Mouse (Mus musculus) erythroblast, embryonic 14.5 days (primary cell): ENCODE data around the gene Hils1. TPM values are rescaled to one million over a fixed set of nuclear protein-coding genes. Genes with fewer than 3 reads are reported as not detected.

Experiments
- H3K27me3 ChIP-seq: 2 replicates; pipeline ENCODE4 v1.6.1; 2012; ENCODE audit warnings: inconsistent platforms; ENCODE audit not compliant: control insufficient read depth
- H3K36me3 ChIP-seq: 2 replicates; pipeline ENCODE4 v1.6.1; 2012; ENCODE audit warnings: mild to moderate bottlenecking, inconsistent platforms; ENCODE audit not compliant: control insufficient read depth
- H3K4me1 ChIP-seq: 2 replicates; pipeline ENCODE4 v1.6.1; 2012; ENCODE audit warnings: inconsistent platforms; ENCODE audit not compliant: control insufficient read depth
- H3K4me3 ChIP-seq: replicated peaks from 2 replicates; pipeline ENCODE3; 2012; ENCODE audit warnings: moderate library complexity, mild to moderate bottlenecking, inconsistent platforms
- H3K9me3 ChIP-seq: 2 replicates; pipeline ENCODE4 v1.6.1; 2012; ENCODE audit warnings: low read length, inconsistent platforms, mixed read lengths; ENCODE audit not compliant: control insufficient read depth
- GATA1 ChIP-seq: IDR thresholded peaks from 2 replicates; pipeline ENCODE4 v1.6.1; 2012; ENCODE audit warnings: low read length, inconsistent platforms, mixed read lengths
- TAL1 ChIP-seq: IDR thresholded peaks from 3 replicates; pipeline ENCODE4 v1.6.1; 2012; ENCODE audit warnings: low read length, inconsistent platforms, mixed read lengths
- polyA plus RNA-seq: library from polyadenylated mRNA; stranded (reverse); fragments of >175 nt; gene quantifications from 2 replicates; pipeline ENCODE4 v1.2.3, GENCODE M21; 2012

Gene Hils1
- polyA plus RNA-seq, 1 experiment: not detected

GRCm38 (mm10) chr11:94942282-94943023 lies 24.9 kb upstream of the Hils1 start:
- no peak overlapping the region for H3K4me3 ChIP-seq
- no peaks in the 10 kb centered on the region for H3K36me3 ChIP-seq
- H3K9me3 ChIP-seq: no peaks in the 10 kb centered on the region
- peaks cover 63% of the 10 kb centered on the region for H3K27me3 ChIP-seq
- H3K4me1 ChIP-seq: peaks cover 5% of the 10 kb centered on the region
- no peak for TF ChIP-seq GATA1
- TF ChIP-seq TAL1: no peak

DNA sequence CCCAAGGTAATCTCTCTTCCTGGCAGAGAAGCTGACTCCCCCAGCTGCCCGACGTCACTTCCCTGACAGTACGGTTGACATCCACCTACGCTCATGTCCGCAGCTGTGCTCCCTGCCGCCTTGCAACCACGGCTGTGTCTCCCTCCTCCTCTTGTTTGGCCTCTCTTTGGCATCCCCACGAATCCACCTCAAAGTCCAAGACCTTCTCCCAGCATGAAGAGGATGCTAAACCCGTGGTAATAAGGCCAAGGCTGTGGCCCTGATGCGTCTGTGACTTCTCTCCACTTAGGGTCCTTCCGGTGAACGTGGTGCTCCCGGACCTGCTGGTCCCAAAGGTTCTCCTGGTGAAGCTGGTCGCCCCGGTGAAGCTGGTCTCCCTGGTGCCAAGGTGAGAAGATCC lies 24.3 kb upstream of the Hils1 start:
- no peaks in the 10 kb centered on the region; the same call in 1 of the 2 replicates for H3K4me1 ChIP-seq
- H3K27me3 ChIP-seq: peaks cover 57% of the 10 kb centered on the region

GRCm38 (mm10) chr11:94944295-94944694 lies 23.1 kb upstream of the Hils1 start:
- H3K27me3 ChIP-seq: peaks cover 44% of the 10 kb centered on the region

More for the DNA sequence above, 24.3 kb upstream of the Hils1 start:
- H3K4me3 ChIP-seq: no peak overlapping the region
- no peaks in the 10 kb centered on the region for H3K9me3 ChIP-seq
- TF ChIP-seq GATA1: no peak
- TF ChIP-seq TAL1: no peak
- no peaks in the 10 kb centered on the region for H3K36me3 ChIP-seq

DNA sequence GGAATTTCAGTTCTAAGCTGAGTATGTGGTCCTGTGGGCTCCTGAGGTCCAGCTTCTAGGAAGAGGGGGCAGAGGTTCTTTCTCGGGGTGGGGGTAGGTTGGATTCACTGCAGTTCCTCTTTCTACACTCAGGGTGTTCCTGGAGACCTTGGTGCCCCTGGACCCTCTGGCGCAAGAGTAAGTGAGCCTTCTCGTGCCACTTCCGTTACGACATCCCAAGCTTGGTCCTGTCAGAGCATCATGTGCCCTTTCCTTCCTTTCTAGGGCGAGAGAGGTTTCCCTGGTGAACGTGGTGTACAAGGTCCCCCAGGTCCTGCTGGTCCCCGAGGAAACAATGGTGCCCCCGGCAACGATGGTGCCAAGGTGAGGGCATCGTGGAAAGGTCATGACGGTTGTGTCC lies 22.2 kb upstream of the Hils1 start:
- Histone ChIP-seq H3K4me3 (no peak overlapping the region), H3K36me3 (no peaks in the 10 kb centered on the region), H3K27me3 (peaks cover 35% of the 10 kb centered on the region), H3K4me1 (no peaks in the 10 kb centered on the region; the same call in 1 of the 2 replicates), H3K9me3 (no peaks in the 10 kb centered on the region)
- TF ChIP-seq GATA1 (no peak), TAL1 (no peak)

More at GRCm38 (mm10) chr11:94944295-94944694, 23.1 kb upstream of the Hils1 start:
- Histone ChIP-seq H3K4me3 (no peak overlapping the region), H3K36me3 (no peaks in the 10 kb centered on the region), H3K9me3 (no peaks in the 10 kb centered on the region), H3K4me1 (no peaks in the 10 kb centered on the region; the same call in 1 of the 2 replicates)
- TF ChIP-seq GATA1 (no peak), TAL1 (no peak)

- TF ChIP-seq TAL1: no peak
- TF ChIP-seq GATA1: no peak
- Histone ChIP-seq H3K9me3 (no peaks in the 10 kb centered on the region), H3K27me3 (peaks cover 7% of the 10 kb centered on the region), H3K4me1 (no peaks in the 10 kb centered on the region), H3K36me3 (no peaks in the 10 kb centered on the region), H3K4me3 (no peak overlapping the region)
These were observed 15.2 kb upstream of the Hils1 start for GRCm38 (mm10) chr11:94952169-94952568.

DNA sequence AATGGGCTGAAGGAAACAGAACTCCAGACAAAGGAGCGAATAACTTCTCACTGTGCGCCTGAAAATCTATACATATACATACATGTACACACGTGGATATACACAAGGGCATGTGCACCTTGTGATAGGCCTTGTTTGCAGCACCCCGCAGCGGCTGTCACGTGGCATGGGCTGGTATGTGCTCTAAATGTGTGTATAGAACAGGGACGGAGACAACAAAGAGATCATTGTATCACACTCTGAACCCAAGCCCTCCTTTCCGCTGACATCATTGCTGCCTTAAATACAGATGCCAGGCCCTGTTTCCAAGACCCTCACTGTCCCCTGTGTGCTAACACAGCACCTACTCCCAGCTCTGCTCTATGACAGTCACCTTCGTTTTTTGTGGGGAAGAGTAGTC lies 12.3 kb upstream of the Hils1 start:
- no peaks in the 10 kb centered on the region for H3K9me3 ChIP-seq
- no peaks in the 10 kb centered on the region for H3K36me3 ChIP-seq
- H3K4me1 ChIP-seq: peaks cover 4% of the 10 kb centered on the region
- peaks cover 24% of the 10 kb centered on the region for H3K27me3 ChIP-seq
- H3K4me3 ChIP-seq: no peak overlapping the region
- TF ChIP-seq GATA1 (no peak), TAL1 (no peak)

GRCm38 (mm10) chr11:94957693-94958064 lies 9.7 kb upstream of the Hils1 start:
- Histone ChIP-seq H3K4me3 (no peak overlapping the region), H3K4me1 (peaks cover 4% of the 10 kb centered on the region), H3K9me3 (no peaks in the 10 kb centered on the region), H3K36me3 (no peaks in the 10 kb centered on the region), H3K27me3 (peaks cover 22% of the 10 kb centered on the region)
- TF ChIP-seq TAL1 (no peak), GATA1 (no peak)

DNA sequence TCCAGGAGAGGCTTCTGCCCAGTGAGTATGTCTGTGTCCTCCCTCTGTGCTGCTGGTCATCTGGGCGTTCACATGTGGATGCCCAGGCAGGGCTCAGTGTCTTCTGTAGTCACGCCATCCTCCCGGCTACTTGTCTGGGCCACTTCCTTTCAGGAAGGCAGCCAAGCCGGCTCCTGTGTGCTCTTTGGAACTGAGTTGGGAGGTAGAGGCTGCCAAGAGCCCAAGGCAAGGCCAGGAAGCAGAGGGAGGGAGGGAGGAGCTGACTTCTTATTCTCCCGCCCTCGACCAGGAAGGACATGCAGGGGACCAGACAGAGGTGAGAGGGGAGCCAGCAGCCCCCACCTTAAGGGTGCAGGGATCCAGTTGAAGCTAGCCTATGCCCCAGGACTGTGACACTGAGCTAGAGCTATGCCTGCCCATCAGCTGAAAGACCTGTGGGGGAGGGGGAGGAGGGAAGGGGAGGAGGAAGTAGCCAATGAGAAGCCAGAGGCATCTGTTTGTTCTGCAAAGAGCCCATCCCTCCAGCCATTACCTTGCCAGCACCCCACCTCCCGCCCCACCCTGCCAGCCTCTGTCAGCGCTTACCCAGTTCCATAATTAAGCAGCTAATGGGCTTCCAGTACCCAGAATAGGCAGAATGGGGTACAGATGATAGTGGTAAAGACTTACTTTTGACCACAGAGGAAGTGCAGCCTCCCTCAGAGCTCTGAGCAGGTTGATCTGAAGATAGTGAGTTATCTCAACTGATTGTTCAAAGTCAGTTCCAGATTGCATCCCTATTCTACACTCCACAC lies 9.1 kb upstream of the Hils1 start:
- Histone ChIP-seq H3K27me3 (peaks cover 25% of the 10 kb centered on the region), H3K4me3 (no peak overlapping the region), H3K4me1 (peaks cover 4% of the 10 kb centered on the region), H3K36me3 (no peaks in the 10 kb centered on the region), H3K9me3 (no peaks in the 10 kb centered on the region)
- TF ChIP-seq TAL1 (no peak), GATA1 (no peak)

- H3K4me3 ChIP-seq: no peak overlapping the region
- H3K4me1 ChIP-seq: peaks cover 4% of the 10 kb centered on the region
- H3K9me3 ChIP-seq: no peaks in the 10 kb centered on the region
- TF ChIP-seq GATA1 (no peak), TAL1 (no peak)
- peaks cover 24% of the 10 kb centered on the region for H3K27me3 ChIP-seq
- no peaks in the 10 kb centered on the region for H3K36me3 ChIP-seq
These were observed 4.8 kb upstream of the Hils1 start for GRCm38 (mm10) chr11:94962534-94963101.
